Mouse (Mus musculus) embryonic facial prominence, embryonic 10.5 days (tissue): ENCODE measurements around the gene Cacna1c. TPM values are rescaled to one million over a fixed set of nuclear protein-coding genes. Genes with fewer than 3 reads are reported as not detected.
"Not testable (repeated sequence)": the region's sequence is repeated elsewhere in the genome, so short reads cannot be mapped to it uniquely, and the experiment has no call there.

ENCODE experiments used
- DNase-seq: peaks from one replicate; pipeline ENCODE4 v3.0.0-alpha.2; 2017; ENCODE audit warnings: low spot score
- H3K27ac ChIP-seq: fragments of 300-500 bp; sonication (generic); replicated peaks from 2 replicates; pipeline ENCODE4 v1.5.1; 2016; ENCODE audit warnings: mild to moderate bottlenecking
- H3K27me3 ChIP-seq: fragments of 300-500 bp; sonication (generic); replicated peaks from 2 replicates; pipeline ENCODE4 v1.6.1; 2016; ENCODE audit warnings: low read depth, mild to moderate bottlenecking; ENCODE audit not compliant: poor library complexity, severe bottlenecking
- H3K36me3 ChIP-seq: fragments of 300-500 bp; sonication (generic); replicated peaks from 2 replicates; pipeline ENCODE4 v1.6.1; 2016; ENCODE audit warnings: mild to moderate bottlenecking, moderate library complexity
- H3K4me1 ChIP-seq: fragments of 300-500 bp; sonication (generic); 2 replicates; pipeline ENCODE4 v1.6.1; 2016
- H3K4me3 ChIP-seq: fragments of 300-500 bp; sonication (generic); 2 replicates; pipeline ENCODE4 v1.5.1; 2016; ENCODE audit warnings: mild to moderate bottlenecking, moderate library complexity
- H3K9me3 ChIP-seq: fragments of 300-500 bp; sonication (generic); 2 replicates; pipeline ENCODE4 v1.6.1; 2016; ENCODE audit warnings: mild to moderate bottlenecking
- WGBS: fragments of 180-500 bp; shearing (Covaris S2); methylation state at CpG from one replicate; pipeline ENCODE4 v1.1.7; 2016; 5-methylcytosine and 5-hydroxymethylcytosine counted together
- polyA plus RNA-seq: library from polyadenylated mRNA; unstranded; fragments of >200 nt; fragmentation: Nextera tagmentation; extraction: Ambion mirVana; gene quantifications from 2 replicates; pipeline ENCODE4 v1.2.1, GENCODE M21; 2016

Cacna1c gene
- polyA plus RNA-seq, 1 experiment from 2014 or later = 4.9 TPM

DNA sequence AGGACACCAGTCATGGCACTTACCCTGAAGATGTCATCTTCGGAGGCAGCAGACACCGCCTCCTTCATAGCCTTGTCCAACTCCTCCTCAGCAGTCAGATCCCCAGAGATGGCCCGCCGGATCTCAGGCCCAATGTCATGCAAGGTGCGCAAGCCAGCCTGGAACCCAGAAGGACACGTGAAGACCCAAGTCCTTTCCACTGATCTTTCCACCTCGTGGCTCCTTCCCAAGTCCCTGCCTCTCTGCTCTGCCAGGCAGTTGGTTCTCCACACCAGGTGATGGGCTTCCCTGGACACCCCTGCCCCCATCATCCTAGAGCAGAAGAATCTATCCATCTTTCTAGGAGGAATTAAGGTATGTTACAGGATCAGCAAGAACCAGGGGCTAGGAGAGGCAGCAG, 592.4 kb downstream of the Cacna1c start:
- H3K9me3 ChIP-seq = no peaks in the 10 kb centered on the region
- 95% methylated on average over 7 of the region's 7 CpGs for WGBS
- H3K27me3 ChIP-seq = no peaks in the 10 kb centered on the region
- no peaks in the 10 kb centered on the region for H3K36me3 ChIP-seq
- H3K4me3 ChIP-seq = no peak overlapping the region
- H3K4me1 ChIP-seq = no peaks in the 10 kb centered on the region
- no peak overlapping the region for H3K27ac ChIP-seq
- DNase-seq = no peak

DNA sequence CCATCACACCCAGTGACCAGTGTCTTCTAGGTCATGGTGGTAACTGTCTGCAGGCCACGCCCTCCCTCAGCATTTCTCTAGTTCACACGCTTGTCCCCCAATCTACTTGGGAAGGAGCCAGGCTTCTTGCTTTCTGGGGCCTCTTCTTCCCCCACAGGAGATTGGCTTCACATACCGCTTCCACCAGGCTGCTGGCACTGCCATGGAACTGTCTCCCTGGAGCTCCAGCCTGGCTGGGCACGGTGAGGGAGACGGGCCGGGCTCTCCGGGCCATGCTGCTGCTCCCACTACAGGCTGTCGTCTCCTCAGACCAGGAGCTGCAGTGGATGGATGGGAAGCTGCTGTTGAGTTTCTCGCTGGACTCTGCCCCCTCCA, 600.5 kb downstream of the Cacna1c start:
- DNase-seq = no peak
- Histone ChIP-seq H3K36me3 (no peaks in the 10 kb centered on the region; the same call in 1 of the 2 replicates), H3K27me3 (peaks cover 55% of the 10 kb centered on the region), H3K4me3 (no peak overlapping the region), H3K27ac (no peak overlapping the region), H3K9me3 (no peaks in the 10 kb centered on the region), H3K4me1 (peaks cover 17% of the 10 kb centered on the region)
- 68% methylated on average over 9 of the region's 9 CpGs for WGBS

DNA sequence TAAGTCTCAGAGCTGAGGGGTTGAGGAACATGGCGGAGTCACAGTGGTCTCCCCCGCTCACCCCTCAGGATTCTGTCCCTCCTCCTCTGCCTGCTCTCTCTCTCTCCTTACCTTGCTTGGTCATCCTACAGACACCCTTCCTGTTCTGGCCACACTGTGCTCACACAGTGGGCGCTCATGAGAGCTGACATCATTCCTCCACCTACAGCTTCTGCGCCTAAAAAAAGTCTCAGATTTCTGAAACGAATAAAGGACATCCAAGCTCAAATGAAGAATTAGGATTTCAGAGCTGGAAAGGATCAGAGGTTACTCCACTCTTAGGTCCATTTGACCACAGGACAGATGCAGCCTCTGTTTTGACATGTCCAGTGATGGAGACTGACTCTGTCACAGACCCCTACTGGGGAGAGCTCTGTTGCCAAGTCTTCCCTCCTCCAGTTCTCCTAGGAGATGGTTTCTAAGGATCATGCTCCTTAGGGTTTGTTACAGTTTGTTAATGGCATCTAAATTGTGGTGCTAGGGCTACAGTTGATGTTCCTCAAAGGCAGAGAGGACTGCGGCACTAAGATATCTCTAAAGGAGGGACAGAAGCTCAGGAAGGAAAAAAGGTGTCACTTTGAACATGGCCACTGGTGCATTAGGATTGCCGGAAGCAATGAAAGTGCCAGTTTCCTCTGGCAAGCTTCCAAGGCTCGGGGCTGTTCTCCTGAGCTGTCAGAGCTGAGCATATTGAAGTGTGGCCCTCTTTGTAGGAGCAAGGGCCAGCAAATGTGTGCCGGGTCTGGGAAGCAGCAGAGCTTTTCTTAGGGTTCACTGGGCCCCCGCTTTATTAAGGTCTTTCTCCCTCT, 601.2 kb downstream of the Cacna1c start:
- DNase-seq = no peak
- 91% methylated on average over 10 of the region's 10 CpGs for WGBS
- Histone ChIP-seq H3K27ac (no peak overlapping the region), H3K27me3 (peaks cover 57% of the 10 kb centered on the region), H3K9me3 (no peaks in the 10 kb centered on the region), H3K4me1 (peaks cover 17% of the 10 kb centered on the region), H3K4me3 (no peak overlapping the region), H3K36me3 (no peaks in the 10 kb centered on the region; the same call in 1 of the 2 replicates)

DNA sequence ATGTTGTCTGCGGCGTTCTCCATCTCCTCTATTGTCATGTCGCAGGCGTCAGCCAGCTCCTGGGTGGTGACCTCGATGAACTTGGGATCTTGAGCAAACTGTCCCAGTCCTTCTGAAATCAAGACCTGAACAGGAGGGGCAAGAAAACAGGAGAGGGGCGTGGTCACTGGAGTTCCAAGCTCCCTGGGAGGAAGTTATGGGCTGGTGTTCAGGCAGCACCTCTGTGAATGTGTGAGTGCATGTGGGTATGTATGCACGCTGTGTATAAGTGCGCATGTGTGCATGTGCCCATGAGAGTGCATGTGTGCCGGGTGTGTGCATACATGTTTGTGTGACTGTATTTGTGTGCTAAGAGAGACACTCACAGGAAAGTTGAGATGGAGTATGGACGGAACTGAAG, 602.1 kb downstream of the Cacna1c start:
- DNase-seq = no peak
- H3K36me3 ChIP-seq = no peaks in the 10 kb centered on the region; the same call in 1 of the 2 replicates
- no peaks in the 10 kb centered on the region for H3K9me3 ChIP-seq
- peak overlapping the region; percentile 63 for H3K4me3 ChIP-seq
- WGBS = 32% methylated on average over 10 of the region's 10 CpGs
- peaks cover 57% of the 10 kb centered on the region for H3K27me3 ChIP-seq
- peaks cover 17% of the 10 kb centered on the region for H3K4me1 ChIP-seq
- H3K27ac ChIP-seq = peak overlapping the region; percentile 16; the same call in 1 of the 2 replicates

DNA sequence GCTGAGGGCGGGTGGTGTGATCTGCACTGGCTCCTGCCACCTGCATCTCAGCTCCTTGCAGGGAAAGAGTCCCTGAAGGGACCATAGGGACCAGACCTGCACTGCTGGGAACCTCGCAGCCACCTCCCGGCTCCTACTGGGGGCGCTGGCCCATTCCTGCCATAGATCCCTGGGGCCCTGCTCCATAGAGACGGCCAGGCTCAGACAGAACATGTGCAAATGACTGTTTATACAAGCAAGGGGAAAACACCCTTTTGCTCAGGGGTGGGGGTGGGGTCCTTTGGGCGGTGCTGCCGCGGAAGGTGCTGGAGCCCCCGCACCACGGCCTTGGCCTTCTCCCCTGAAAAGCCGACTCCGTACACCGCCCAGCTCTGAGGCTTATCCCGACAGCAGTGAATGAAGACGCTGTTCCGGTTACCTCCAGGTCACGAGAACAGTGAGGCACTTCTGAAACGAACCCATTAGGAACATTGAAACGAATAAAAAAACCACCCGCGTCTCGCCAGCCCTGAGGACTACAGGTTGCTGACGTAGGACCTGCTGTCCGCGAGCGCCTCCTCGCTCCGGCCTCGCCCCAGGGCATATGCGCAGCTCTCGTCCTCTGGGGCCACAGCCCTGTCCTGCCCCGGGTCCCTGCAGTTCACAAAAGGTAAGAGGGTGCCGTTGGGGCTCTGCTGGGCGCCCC, 602.7 kb downstream of the Cacna1c start:
- H3K9me3 ChIP-seq = no peaks in the 10 kb centered on the region
- H3K4me1 ChIP-seq = peaks cover 17% of the 10 kb centered on the region
- peak; percentile 54 for DNase-seq
- no peaks in the 10 kb centered on the region; the same call in 1 of the 2 replicates for H3K36me3 ChIP-seq
- H3K27ac ChIP-seq = peak overlapping the region; percentile 16
- peak overlapping the region; percentile 63 for H3K4me3 ChIP-seq
- peaks cover 57% of the 10 kb centered on the region for H3K27me3 ChIP-seq
- under 1% methylated on average over 34 of the region's 34 CpGs for WGBS

DNA sequence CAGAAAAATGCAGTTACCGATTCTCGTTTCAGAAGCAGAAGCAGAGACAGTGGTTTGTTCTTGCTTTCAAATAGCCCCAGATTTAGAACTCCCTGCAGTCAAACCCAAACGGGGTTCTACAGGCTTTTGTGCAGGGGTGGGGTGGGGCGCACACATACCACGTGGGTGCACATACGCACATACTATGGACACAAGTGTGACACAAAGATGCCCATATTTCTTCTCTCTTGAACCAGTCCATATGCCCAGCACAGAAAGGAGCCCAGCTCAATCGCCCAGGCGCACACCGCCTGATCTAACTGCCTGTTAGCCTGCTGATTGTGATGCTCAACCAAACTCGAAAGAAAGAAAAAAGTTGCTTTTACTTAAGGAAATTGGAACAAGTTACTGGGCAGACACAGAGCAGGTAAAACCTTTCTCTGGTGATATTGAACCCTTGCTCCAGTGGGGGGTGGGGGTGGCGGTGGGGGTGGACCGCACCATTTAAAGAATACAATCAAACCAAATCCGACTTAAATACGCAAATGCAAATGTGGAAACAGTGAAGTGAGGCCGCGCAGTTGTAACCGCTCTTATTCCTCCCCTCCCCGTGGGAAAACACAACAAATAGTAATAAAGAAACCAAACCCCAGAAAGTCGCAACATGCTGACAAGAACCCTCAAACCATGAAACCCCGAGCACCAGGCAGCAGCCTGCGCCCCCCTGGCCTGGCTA, 603.4 kb downstream of the Cacna1c start:
- DNase-seq = peak; percentile 19
- Histone ChIP-seq H3K36me3 (no peaks in the 10 kb centered on the region; the same call in 1 of the 2 replicates), H3K4me1 (peaks cover 22% of the 10 kb centered on the region), H3K9me3 (no peaks in the 10 kb centered on the region), H3K27ac (no peak overlapping the region), H3K4me3 (peak overlapping the region; percentile 63), H3K27me3 (peaks cover 57% of the 10 kb centered on the region)
- 21% methylated on average over 21 of the region's 21 CpGs for WGBS

DNA sequence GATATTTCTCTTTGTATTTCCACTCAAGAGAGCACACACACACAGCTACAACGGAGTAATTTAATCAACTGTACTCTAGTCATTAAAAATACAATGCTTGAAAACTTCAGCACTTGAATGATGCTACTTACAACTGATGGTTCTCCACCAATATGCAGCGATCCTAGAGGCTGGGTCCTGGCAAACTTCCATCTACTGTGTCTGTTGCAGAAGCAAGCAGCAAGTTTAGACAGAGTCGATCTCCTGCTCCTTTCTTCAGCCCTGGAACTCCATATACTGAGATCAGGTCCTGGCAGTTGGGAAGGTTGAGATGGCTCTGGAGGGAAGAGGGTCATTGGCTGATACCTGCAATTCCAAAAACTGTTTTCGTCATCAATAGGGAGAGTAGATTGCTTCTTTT, 617.5 kb downstream of the Cacna1c start:
- H3K36me3 ChIP-seq, H3K27me3 ChIP-seq, H3K4me3 ChIP-seq, H3K27ac ChIP-seq, DNase-seq, H3K4me1 ChIP-seq: not testable (repeated sequence)
- 84% methylated on average over 4 of the region's 4 CpGs for WGBS
- H3K9me3 ChIP-seq = peaks cover 15% of the 10 kb centered on the region

DNA sequence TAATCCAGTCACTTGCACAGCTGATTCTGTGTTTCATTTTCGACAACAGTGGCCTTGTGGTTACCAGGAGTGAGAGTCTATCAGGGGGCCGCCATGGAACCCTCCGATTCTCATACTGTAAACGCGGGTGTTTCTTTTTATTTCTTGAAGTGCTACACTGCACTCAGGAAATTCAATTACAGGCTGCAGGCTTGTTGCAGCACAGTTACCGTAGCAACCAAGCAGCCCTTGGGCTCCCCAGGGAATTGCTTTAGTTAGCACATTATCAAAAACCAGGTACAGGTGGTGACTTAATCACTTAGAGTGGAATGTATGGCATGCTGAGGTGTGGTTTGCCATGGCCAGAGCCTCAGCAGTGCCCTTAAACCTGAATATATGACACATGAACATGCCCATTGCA, 621.9 kb downstream of the Cacna1c start:
- Histone ChIP-seq H3K36me3 (no peaks in the 10 kb centered on the region), H3K9me3 (peaks cover 15% of the 10 kb centered on the region), H3K4me3 (no peak overlapping the region), H3K27me3 (no peaks in the 10 kb centered on the region), H3K4me1 (peaks cover 6% of the 10 kb centered on the region; the same call in 1 of the 2 replicates), H3K27ac (no peak overlapping the region)
- DNase-seq = no peak
- WGBS = 80% methylated on average over 6 of the region's 6 CpGs

DNA sequence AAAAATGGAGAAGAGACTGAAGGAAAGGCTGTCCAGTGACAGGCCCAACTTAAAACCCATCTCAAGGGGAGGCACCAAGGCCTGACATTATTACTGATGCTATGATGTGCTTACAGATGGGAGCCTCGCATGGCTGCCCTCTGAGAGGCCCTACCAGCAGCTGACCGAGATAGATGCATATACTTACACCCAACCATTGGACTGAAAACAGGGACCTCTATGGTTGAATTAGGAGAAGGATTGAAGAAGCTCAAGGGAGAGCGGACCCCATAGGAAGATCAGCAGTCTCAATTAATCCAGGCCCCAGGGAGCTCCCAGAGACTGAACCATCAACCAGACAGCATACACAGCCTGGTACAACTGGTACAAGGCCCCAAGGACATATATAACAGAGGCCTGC, 628.4 kb downstream of the Cacna1c start:
- WGBS = 94% methylated on average over 3 of the region's 3 CpGs
- no peak for DNase-seq
- H3K27me3 ChIP-seq = no peaks in the 10 kb centered on the region
- H3K36me3 ChIP-seq = no peaks in the 10 kb centered on the region
- H3K4me3 ChIP-seq = no peak overlapping the region
- peaks cover 4% of the 10 kb centered on the region; the same call in 1 of the 2 replicates for H3K4me1 ChIP-seq
- peaks cover 4% of the 10 kb centered on the region; the same call in 1 of the 2 replicates for H3K9me3 ChIP-seq
- no peak overlapping the region for H3K27ac ChIP-seq

DNA sequence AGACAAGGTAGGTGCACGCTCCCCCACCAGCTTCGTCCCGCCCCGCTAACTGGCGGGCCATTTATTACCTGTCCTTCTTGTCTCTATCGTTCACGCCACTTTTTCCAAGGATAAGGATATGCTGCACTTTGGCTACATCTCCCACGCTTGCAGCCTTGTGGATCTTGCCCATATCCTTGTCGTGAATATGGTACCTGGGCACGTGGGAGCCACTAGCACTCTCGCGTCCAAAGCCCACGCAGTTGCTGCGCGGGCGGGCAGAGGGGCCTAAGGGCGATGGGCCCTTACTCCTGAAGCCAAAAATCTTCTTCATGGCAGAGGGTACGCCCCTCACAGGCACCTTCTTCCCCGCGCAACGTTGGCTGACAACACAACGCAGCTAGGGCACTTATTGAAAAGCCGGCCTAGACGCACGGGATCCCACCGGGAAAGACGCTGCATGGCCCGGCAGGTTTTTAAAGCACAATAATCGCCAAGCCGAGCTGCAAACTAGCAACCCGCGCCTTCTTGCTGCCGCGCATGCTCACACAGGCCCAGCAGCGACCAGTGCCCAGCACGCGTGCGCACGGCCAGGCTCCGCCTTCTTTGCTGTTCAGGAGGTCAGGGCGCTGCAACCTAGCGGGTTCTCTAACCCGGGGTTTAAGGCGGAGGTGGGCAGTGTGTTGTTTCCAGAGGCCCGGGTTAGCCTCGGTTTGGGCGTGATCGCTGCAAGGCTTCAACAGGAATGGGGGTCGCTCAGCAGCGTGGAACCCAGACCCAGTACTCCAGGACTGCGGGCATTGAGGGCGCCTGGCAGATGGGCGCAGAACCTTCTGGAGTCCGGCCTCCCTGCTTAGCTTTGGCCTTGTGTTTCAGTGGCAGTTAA, 634.2 kb downstream of the Cacna1c start, which contains the start of gene Ankrd26:
TSS of gene Ankrd26 (minus strand) at position 482 of the 865 bp plus-strand sequence.
- DNase-seq = peak; percentile 95
- H3K27me3 ChIP-seq = no peaks in the 10 kb centered on the region
- peaks cover 35% of the 10 kb centered on the region for H3K4me1 ChIP-seq
- peaks cover 29% of the 10 kb centered on the region for H3K36me3 ChIP-seq
- no peaks in the 10 kb centered on the region for H3K9me3 ChIP-seq
- H3K27ac ChIP-seq = peak within 1 kb of the TSS; percentile 90
- peak within 1 kb of the TSS; percentile 82 for H3K4me3 ChIP-seq
- 6% methylated on average over 54 of the region's 54 CpGs for WGBS

DNA sequence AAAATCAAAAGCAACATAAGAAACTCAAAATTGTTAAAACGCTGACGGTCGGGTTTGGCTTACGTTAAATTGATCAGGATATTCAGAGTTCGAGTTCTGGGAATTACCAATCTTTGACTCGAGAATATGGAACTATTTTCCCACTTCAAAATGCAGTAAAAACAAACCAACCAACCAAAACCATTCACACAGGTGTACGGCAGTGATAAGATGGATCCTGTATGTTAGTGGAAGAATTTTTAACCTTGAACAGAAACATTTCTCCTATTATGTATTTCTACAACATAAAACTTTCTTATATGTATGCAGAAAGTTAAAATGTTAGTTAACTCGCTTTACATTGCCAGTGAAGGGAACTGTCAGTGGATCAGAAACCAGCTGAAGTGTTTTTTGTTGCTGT, 635.0 kb downstream of the Cacna1c start:
- Histone ChIP-seq H3K4me3 (peak overlapping the region; percentile 82), H3K27ac (peak overlapping the region; percentile 90), H3K27me3 (no peaks in the 10 kb centered on the region), H3K4me1 (peaks cover 35% of the 10 kb centered on the region), H3K36me3 (peaks cover 37% of the 10 kb centered on the region), H3K9me3 (no peaks in the 10 kb centered on the region)
- no peak for DNase-seq
- 86% methylated on average over 8 of the region's 8 CpGs for WGBS
